Mouse (Mus musculus): ENCODE results near the gene Olfr1512. TPM values are rescaled to one million over a fixed set of nuclear protein-coding genes. Genes with fewer than 3 reads are reported as not detected.
"Not testable (repeated sequence)": the region's sequence is repeated elsewhere in the genome, so short reads cannot be mapped to it uniquely, and the experiment has no call there.

Olfr1512 gene
- polyA plus RNA-seq (2016; fragmentation: Nextera tagmentation; extraction: Ambion mirVana) = not detected in 2 replicates

DNA sequence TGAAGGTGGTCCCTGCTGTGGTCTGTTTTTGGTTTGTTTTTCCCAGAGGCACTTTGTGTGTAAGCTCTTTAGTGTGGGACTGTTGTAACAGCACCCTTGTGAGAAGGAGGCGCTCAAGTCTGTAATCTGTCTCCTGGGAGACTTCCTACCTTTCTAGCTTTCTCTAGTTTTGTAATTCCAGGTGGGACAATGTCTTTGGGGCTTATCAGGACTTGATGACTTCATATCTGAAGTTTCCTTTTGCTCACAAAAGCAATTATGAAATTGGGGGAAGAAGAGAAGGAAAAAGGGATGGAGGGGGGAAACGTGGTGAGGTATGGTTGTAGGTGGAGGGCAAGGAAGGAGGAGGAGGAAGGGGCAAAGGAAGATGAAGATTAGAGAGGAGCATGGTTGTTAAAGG, at the start of gene Olfr1512:
TSS of gene Olfr1512 (minus strand) at position 101 of the 400 bp plus-strand sequence.
- 77% methylated on average over 2 of the region's 2 CpGs for WGBS
- DNase-seq (ENCODE audit: low spot score) = no peak

DNA sequence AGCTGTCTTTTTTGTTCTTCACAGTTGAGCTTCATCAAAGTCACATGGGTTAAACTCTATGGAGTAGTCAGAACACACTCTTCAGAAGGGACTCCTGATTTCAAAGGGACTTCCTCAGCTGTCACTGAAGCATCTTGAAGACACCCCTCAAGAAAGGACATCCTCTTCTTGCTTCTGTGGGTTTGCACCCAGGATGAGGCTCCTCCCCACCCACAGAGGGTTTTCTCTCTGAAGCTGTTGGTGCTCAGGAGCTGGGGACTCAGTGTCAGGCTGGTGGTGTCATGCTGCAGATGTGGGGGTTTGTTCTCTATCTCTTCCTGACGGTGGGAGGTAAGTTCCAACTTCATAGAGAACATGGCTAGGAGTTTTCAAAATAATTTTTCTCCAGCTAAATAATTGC, 48.7 kb upstream of the Olfr1512 start:
- H3K27ac ChIP-seq (replicated peaks) = no peak overlapping the region
- no peaks in the 10 kb centered on the region for H3K36me3 ChIP-seq
- no peak for DNase-seq (ENCODE audit: low spot score)
- H3K27me3 ChIP-seq (ENCODE audit: low read depth, poor library complexity, severe bottlenecking) = no peaks in the 10 kb centered on the region
- 95% methylated on average over 1 of the region's 1 CpGs for WGBS
- no peaks in the 10 kb centered on the region for H3K9me3 ChIP-seq (replicated peaks)
- peaks cover 5% of the 10 kb centered on the region; the same call in 1 of the 2 replicates for H3K4me1 ChIP-seq
- H3K4me3 ChIP-seq = no peak overlapping the region

More for the DNA sequence above, at the start of gene Olfr1512:
- Histone ChIP-seq H3K27me3 (ENCODE audit: low read depth, poor library complexity, severe bottlenecking) (no peaks in the 10 kb centered on the region), H3K9me3 (replicated peaks) (no peaks in the 10 kb centered on the region), H3K4me3 (no peak within 1 kb of the TSS), H3K27ac (replicated peaks) (no peak within 1 kb of the TSS), H3K36me3 (no peaks in the 10 kb centered on the region), H3K4me1 (no peaks in the 10 kb centered on the region)

DNA sequence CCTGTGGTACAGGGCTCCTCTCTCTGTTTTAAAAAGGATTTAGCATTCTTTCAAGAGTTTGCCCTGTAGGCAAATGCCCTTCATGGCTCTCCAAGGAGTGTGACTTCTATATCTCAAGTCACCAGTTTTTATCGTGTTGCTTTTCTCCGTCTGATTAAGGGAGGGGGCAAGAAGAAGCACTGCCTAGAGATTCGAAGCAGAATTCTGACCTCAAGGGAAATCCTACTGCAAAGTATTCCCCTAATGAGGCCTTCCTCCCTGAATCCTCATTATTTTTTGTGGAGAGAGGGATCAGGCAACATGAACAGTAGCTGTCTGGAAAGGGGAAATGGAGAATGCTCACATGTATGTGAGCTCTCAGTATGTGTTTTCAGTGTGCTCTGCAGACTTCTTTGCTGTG, 35.3 kb upstream of the Olfr1512 start, which contains the start of gene Olfr1510:
TSS of gene Olfr1510 (minus strand) at position 101 of the 400 bp plus-strand sequence.
- Histone ChIP-seq H3K27me3 (ENCODE audit: low read depth, poor library complexity, severe bottlenecking) (no peaks in the 10 kb centered on the region), H3K36me3 (no peaks in the 10 kb centered on the region)
- WGBS = 91% methylated on average over 3 of the region's 3 CpGs

DNA sequence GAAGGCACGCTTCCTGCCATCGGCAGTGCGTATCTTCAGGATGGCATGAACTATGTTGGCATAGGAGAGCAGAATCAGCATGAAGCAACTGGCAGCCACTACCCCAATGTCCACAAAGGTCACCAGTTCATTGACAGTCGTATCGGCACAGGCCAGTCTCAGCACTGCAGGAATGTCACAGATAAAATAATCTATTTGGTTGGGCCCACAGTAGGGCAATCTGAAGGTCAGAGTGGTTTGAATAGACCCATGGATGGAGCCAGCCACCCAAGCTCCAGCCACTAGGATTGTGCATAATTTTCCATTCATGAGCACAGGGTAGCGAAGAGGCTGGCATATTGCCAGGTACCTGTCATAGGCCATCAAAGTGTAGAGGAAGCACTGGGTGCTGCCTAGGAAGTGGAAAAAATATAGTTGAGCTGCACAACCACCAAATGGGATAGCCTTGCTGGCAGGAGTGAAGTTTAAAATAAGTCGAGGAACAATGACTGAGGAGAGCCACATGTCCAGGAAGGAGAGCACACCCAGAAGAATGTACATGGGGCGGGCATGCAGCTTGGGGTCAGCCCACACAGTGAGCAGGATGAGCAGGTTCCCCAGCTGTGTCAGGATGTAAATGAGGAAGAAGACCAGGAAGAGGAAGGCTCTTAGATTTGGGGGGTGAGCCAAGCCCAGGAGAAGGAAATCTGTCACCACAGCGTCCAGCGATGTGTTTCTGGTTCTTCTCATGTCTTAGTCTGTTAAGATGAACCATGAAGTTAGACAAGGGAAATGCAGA, 31.4 kb upstream of the Olfr1512 start:
- H3K27ac ChIP-seq (replicated peaks); H3K9me3 ChIP-seq (replicated peaks); DNase-seq (ENCODE audit: low spot score); H3K4me3 ChIP-seq; H3K4me1 ChIP-seq; H3K27me3 ChIP-seq (ENCODE audit: low read depth, poor library complexity, severe bottlenecking); H3K36me3 ChIP-seq: not testable (repeated sequence)
- 89% methylated on average over 9 of the region's 10 CpGs for WGBS

More for the DNA sequence above, 35.3 kb upstream of the Olfr1512 start, which contains the start of gene Olfr1510:
- Histone ChIP-seq H3K27ac (replicated peaks) (no peak within 1 kb of the TSS), H3K9me3 (replicated peaks) (no peaks in the 10 kb centered on the region), H3K4me3 (no peak within 1 kb of the TSS), H3K4me1 (no peaks in the 10 kb centered on the region)
- no peak for DNase-seq (ENCODE audit: low spot score)

DNA sequence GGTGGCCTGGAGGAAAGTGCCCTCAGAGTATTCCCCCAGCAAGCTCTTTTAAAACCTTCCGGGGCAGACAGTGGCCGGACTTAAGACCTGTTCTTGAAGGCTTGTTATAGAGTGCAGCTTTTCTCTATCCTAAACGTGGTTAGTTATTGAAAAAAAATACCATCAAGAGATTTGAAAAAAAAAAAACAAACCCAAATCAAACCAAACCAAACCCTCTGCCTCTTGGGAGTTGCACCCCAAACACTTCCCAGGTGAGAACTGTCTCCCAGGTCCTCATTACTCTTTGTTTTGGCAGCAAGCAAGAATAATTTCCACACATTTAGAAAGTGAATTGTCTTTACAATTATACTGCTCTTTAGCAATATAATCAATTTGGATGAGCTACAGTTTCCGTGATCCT, 18.3 kb upstream of the Olfr1512 start, which contains the start of gene Olfr1511:
TSS of gene Olfr1511 (minus strand) at position 101 of the 400 bp plus-strand sequence.
- Histone ChIP-seq H3K4me3 (no peak within 1 kb of the TSS), H3K4me1 (no peaks in the 10 kb centered on the region), H3K27ac (replicated peaks) (no peak within 1 kb of the TSS), H3K36me3 (no peaks in the 10 kb centered on the region), H3K27me3 (ENCODE audit: low read depth, poor library complexity, severe bottlenecking) (no peaks in the 10 kb centered on the region), H3K9me3 (replicated peaks) (no peaks in the 10 kb centered on the region)
- no peak for DNase-seq (ENCODE audit: low spot score)
- 79% methylated on average over 4 of the region's 4 CpGs for WGBS

DNA sequence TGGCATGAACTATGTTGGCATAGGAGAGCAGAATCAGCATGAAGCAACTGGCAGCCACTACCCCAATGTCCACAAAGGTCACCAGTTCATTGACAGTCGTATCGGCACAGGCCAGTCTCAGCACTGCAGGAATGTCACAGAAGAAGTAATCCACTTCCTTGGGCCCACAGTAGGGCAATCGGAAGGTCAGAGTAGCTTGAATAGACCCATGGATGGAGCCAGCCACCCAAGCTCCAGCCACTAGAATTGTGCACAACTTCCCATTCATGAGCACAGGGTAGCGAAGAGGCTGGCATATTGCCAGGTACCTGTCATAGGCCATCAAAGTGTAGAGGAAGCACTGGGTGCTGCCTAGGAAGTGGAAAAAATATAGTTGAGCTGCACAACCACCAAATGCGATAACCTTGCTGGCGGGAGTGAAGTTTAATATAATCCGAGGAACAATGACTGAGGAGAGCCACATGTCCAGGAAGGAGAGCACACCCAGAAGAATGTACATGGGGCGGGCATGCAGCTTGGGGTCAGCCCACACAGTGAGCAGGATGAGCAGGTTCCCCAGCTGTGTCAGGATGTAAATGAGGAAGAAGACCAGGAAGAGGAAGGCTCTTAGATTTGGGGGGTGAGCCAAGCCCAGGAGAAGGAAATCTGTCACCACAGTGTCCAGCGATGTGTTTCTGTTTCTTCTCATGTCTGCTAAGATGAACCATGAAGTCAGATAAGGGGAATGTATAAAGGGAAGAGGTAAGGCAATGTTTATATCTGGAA, 11.3 kb upstream of the Olfr1512 start:
- not testable (repeated sequence) for H3K36me3 ChIP-seq; H3K27ac ChIP-seq (replicated peaks); H3K4me3 ChIP-seq; DNase-seq (ENCODE audit: low spot score); H3K27me3 ChIP-seq (ENCODE audit: low read depth, poor library complexity, severe bottlenecking); H3K9me3 ChIP-seq (replicated peaks); H3K4me1 ChIP-seq
- 82% methylated on average over 9 of the region's 9 CpGs for WGBS

DNA sequence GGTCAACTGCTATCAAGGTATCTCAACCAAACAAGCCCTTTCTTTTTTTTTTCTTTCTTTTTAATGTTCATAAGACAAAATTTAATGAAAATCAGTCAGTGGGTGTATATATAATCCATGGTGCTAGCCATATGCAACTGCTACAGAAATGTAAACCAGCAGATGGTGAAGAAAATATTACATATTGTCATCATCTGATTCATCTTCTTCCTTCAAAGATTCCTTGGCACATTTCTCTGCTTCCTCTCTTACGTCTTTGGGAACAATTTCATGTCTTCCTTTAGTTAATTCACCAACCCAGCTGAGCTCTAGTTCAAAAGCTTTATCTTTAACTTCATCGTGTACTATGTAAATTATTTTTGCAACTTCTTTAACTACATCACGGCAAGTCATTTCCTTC, 10.2 kb downstream of the Olfr1512 start:
- Histone ChIP-seq H3K36me3 (no peaks in the 10 kb centered on the region), H3K4me3 (no peak overlapping the region), H3K4me1 (no peaks in the 10 kb centered on the region), H3K9me3 (replicated peaks) (no peaks in the 10 kb centered on the region), H3K27me3 (ENCODE audit: low read depth, poor library complexity, severe bottlenecking) (no peaks in the 10 kb centered on the region), H3K27ac (replicated peaks) (no peak overlapping the region)
- DNase-seq (ENCODE audit: low spot score) = no peak
- 95% methylated on average over 3 of the region's 3 CpGs for WGBS

DNA sequence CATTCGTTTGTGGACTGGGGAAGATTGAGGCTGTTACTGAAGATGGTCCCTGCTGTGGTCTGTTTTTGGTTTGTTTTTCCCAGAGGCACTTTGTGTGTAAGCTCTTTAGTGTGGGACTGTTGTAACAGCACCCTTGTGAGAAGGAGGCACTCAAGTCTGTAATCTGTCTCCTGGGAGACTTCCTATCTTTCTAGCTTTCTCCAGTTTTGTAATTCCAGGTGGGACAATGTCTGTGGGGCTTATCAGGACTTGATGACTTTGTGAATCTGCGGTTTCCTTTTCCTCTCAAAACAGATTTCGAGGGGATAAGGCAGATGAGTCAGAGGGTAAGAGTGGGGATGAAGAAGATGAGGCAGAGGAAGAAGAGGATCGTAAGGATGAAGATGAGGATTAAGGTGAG, 22.7 kb downstream of the Olfr1512 start, which contains the start of gene Olfr1513:
TSS of gene Olfr1513 (minus strand) at position 101 of the 400 bp plus-strand sequence.
- Histone ChIP-seq H3K4me3 (no peak within 1 kb of the TSS), H3K36me3 (no peaks in the 10 kb centered on the region), H3K27me3 (ENCODE audit: low read depth, poor library complexity, severe bottlenecking) (no peaks in the 10 kb centered on the region), H3K27ac (replicated peaks) (no peak within 1 kb of the TSS), H3K9me3 (replicated peaks) (no peaks in the 10 kb centered on the region), H3K4me1 (no peaks in the 10 kb centered on the region)
- WGBS = 81% methylated on average over 4 of the region's 4 CpGs
- DNase-seq (ENCODE audit: low spot score) = no peak

DNA sequence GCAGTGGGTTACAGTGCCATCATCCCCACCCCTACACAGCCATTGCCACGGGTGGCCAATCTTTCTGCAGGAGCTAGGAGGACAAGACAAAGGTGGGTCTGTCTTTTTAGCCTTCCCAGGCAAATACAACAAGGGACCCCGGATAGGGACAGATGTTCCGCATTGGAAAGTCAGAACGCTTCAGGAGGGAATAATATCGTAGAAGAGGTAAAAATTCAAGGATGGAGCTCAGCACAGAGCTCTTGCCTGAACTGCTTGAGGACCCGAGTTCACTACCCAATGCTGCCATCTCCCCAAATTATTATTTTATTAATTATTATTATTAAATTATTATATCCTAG, 39.5 kb downstream of the Olfr1512 start:
- Histone ChIP-seq H3K9me3 (replicated peaks) (no peaks in the 10 kb centered on the region), H3K27ac (replicated peaks) (no peak overlapping the region), H3K27me3 (ENCODE audit: low read depth, poor library complexity, severe bottlenecking) (no peaks in the 10 kb centered on the region), H3K4me3 (no peak overlapping the region), H3K4me1 (peaks cover 13% of the 10 kb centered on the region), H3K36me3 (no peaks in the 10 kb centered on the region)
- DNase-seq (ENCODE audit: low spot score) = no peak
- 78% methylated on average over 6 of the region's 6 CpGs for WGBS

DNA sequence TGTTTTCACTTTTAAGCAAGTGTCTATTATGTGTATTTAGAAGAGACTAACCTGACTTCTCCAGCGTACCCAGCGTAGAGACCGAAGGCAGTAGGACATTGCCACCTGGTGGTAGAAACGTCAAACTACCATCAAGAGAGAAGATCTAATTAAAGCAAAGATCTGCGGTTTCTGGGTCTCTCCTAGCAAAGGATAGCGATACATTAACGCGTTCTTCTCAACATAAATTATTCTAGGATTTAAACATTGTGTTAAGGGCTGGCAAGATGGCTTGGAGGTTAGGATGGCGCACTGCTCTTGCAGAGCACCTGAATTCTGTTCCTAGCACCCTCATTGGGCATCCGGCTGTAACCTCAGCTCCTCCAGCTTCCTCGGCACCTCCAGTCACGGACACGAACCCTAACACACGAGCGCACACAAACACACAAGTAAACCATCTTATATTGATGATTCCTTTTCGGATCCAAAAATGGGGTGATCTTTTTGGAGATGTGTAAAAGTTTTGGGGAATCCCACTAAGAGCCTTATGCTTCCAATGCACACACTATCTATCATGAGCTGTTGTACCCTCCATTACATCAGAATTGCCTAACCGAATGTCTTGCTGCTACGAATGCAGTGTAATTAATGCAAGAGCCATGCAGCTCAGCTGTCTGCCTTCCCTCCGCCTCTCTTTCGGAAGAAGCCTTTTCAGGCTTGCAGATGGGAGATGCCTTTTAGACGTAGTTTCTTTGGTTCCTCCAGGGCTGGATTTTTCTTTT, 40.0 kb downstream of the Olfr1512 start:
- 37% methylated on average over 21 of the region's 21 CpGs for WGBS
- H3K4me3 ChIP-seq = peak overlapping the region; percentile 36; the same call in 1 of the 2 replicates

DNA sequence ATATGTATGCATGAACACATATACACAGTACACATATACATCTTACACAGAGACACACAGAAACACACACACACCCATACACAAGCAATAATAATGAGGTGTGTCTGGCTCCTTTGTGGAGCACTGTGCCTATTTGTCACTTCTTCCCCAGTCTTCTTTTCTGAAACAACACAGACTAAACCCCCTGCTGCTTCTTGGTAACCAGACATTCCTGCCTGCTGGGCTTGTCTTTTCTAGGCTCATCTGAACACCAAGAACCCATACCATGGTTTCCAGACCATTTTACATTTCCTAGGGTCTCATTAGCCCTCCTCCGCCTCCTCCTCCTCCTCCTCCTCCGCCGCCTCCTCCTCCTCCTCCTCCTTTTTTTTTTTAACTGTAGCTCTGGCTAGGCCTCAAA, 46.8 kb downstream of the Olfr1512 start:
- peaks cover 50% of the 10 kb centered on the region for H3K4me1 ChIP-seq
- 42% methylated on average over 3 of the region's 3 CpGs for WGBS
- no peaks in the 10 kb centered on the region for H3K27me3 ChIP-seq (ENCODE audit: low read depth, poor library complexity, severe bottlenecking)
- DNase-seq (ENCODE audit: low spot score) = no peak
- H3K9me3 ChIP-seq (replicated peaks) = no peaks in the 10 kb centered on the region
- H3K4me3 ChIP-seq = no peak overlapping the region
- no peaks in the 10 kb centered on the region for H3K36me3 ChIP-seq
- H3K27ac ChIP-seq (replicated peaks) = peak overlapping the region; percentile 97

More for the DNA sequence above, 40.0 kb downstream of the Olfr1512 start:
- H3K36me3 ChIP-seq = no peaks in the 10 kb centered on the region
- DNase-seq (ENCODE audit: low spot score) = peak; percentile 55
- no peaks in the 10 kb centered on the region for H3K27me3 ChIP-seq (ENCODE audit: low read depth, poor library complexity, severe bottlenecking)
- no peaks in the 10 kb centered on the region for H3K9me3 ChIP-seq (replicated peaks)
- H3K4me1 ChIP-seq = peaks cover 17% of the 10 kb centered on the region
- H3K27ac ChIP-seq (replicated peaks) = no peak overlapping the region

DNA sequence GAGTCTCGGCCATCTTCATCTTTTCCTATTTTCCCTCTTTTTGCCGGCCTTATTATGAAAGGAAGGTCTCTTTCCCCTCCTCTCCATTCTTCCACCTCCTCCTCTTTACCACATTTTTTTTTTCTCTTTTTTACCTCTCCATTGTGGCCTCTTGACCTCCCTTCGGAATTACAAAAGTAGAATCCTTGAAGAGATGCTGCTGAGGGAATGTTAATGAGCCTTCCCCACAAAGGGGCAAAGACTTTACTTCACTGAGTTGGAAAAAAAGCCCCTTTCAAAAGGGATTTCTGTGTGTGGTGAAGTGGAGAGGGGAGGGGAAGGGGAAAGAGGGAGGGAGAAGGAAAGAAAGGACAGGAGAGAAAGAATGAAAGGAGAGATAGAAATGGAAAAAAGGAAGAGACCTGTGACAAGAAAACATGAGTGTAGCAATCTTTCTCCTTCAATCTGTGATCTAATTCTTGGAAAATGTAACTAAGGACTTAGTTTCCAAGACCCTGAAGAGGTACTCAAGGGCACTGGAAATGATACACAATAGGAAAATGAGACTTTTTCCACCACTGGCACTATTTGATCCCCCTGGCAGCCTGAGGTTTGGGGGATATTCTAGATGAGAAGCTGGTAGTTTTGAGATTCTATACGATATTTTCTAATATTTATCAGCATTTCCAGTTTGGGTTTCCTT, 47.8 kb downstream of the Olfr1512 start:
- Histone ChIP-seq H3K4me1 (peaks cover 59% of the 10 kb centered on the region), H3K9me3 (replicated peaks) (no peaks in the 10 kb centered on the region), H3K36me3 (no peaks in the 10 kb centered on the region), H3K27me3 (ENCODE audit: low read depth, poor library complexity, severe bottlenecking) (no peaks in the 10 kb centered on the region), H3K27ac (replicated peaks) (peak overlapping the region; percentile 97), H3K4me3 (peak overlapping the region; percentile 28)
- no peak for DNase-seq (ENCODE audit: low spot score)
- WGBS = 5% methylated on average over 4 of the region's 4 CpGs
